Mouse (Mus musculus) duodenum, adult 2 months (tissue): ENCODE data around the gene Syt2. TPM values are rescaled to one million over a fixed set of nuclear protein-coding genes. Genes with fewer than 3 reads are reported as not detected.

Experiments used
- polyA plus RNA-seq: library from polyadenylated mRNA; depleted of rRNA; stranded (reverse); fragments of >200 nt; gene quantifications from 2 replicates; pipeline ENCODE4 v1.2.3, GENCODE M21; 2012; ENCODE audit warnings: low replicate concordance; rRNA removed

Syt2 gene
- polyA plus RNA-seq = 0.02 and 0.23 TPM in 2 replicates

GRCm38 (mm10) chr1:134646261-134646962 is at the start of gene Syt2:
TSS of gene Syt2 (plus strand) at chr1:134646677.

Other genes starting within 250 kb of the Syt2 start
- 17.3 and 43.0 TPM in 2 replicates for gene Cyb5r1, start 241.1 kb upstream of the Syt2 start, polyA plus RNA-seq
- gene Adipor1, start 231.3 kb upstream of the Syt2 start, polyA plus RNA-seq = 118 and 137 TPM in 2 replicates
- 1.9 and 2.1 TPM in 2 replicates for gene Klhl12, start 191.1 kb upstream of the Syt2 start, polyA plus RNA-seq
- gene Rabif, start 152.0 kb upstream of the Syt2 start, polyA plus RNA-seq = 5.8 and 9.4 TPM in 2 replicates
- not detected in 2 replicates for gene Mgat4e, start 97.0 kb upstream of the Syt2 start, polyA plus RNA-seq
- gene Kdm5b, start 86.5 kb upstream of the Syt2 start, polyA plus RNA-seq = 10.1 TPM in 2 replicates